Mouse (Mus musculus) cortical plate, adult 2 months (tissue): ENCODE measurements around the gene Serpinb6b.

ENCODE experiments used
- CTCF ChIP-seq: fragments of 200-500 bp; IDR thresholded peaks from 2 replicates; pipeline ENCODE4 v1.5.1; 2011; ENCODE audit warnings: mild to moderate bottlenecking, control low read depth, low read length; ENCODE audit not compliant: insufficient read depth; ENCODE audit errors: extremely low read depth
- POLR2A ChIP-seq: fragments of 200-500 bp; IDR thresholded peaks from 2 replicates; pipeline ENCODE4 v1.6.1; 2011; ENCODE audit warnings: mild to moderate bottlenecking, low read length, control low read depth; ENCODE audit not compliant: insufficient read depth; ENCODE audit errors: extremely low read depth

DNA sequence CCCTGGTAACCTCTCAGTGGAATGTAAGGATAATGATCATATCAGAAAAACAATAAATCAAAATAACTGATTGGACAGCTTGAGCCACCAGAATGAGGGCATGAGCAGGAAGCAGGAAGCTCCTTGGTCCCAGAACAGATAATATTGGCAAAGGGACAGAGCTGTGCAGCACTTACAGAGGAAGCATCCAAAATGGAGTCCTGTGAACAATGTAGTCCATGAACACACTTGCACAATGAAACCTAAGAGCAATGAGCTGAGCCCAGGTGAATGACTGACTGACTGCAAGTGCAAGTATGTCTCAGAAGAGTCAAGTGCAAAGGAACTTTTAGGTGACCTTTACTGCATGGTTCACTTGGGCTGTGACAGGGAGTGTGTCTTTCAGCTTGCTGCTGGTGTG lies 2.2 kb downstream of the Serpinb6b start:
- TF ChIP-seq POLR2A, result no peak
- TF ChIP-seq CTCF, result no peak
